Mouse (Mus musculus) kidney, adult 11 months (tissue): ENCODE data around the gene Capn11.
A peak's percentile ranks its signal among the peaks of the same experiment; 100 is the strongest.

ENCODE experiments used
- DNase-seq: peaks from one replicate; pipeline ENCODE4 v3.0.0; 2022

Gene Capn11

GRCm38 (mm10) chr17:45681588-45681987, 22.5 kb upstream of the Capn11 start:
- no peak for DNase-seq

- DNase-seq: peak; percentile 57
Measured at GRCm38 (mm10) chr17:45680391-45680980, 21.4 kb upstream of the Capn11 start.

- DNase-seq: no peak
Measured at GRCm38 (mm10) chr17:45678106-45678505, 19.0 kb upstream of the Capn11 start.

GRCm38 (mm10) chr17:45672598-45672997, 13.5 kb upstream of the Capn11 start:
- DNase-seq: no peak

- DNase-seq: no peak
Measured at GRCm38 (mm10) chr17:45671821-45672220, 12.7 kb upstream of the Capn11 start.

GRCm38 (mm10) chr17:45667986-45668385, 8.9 kb upstream of the Capn11 start:
- no peak for DNase-seq

GRCm38 (mm10) chr17:45667481-45667880, 8.4 kb upstream of the Capn11 start:
- DNase-seq: no peak

- no peak for DNase-seq
Measured at GRCm38 (mm10) chr17:45666091-45666490, 7.0 kb upstream of the Capn11 start.

GRCm38 (mm10) chr17:45664608-45665007, 5.5 kb upstream of the Capn11 start:
- no peak for DNase-seq

- DNase-seq: peak; percentile 57
Measured at GRCm38 (mm10) chr17:45663106-45663919, 4.2 kb upstream of the Capn11 start.

GRCm38 (mm10) chr17:45655820-45656219, 3.3 kb downstream of the Capn11 start:
- DNase-seq: no peak

- no peak for DNase-seq
Measured at GRCm38 (mm10) chr17:45653233-45653632, 5.9 kb downstream of the Capn11 start.

- no peak for DNase-seq
Measured at GRCm38 (mm10) chr17:45644185-45644584, 14.9 kb downstream of the Capn11 start.

- peak; percentile 26 for DNase-seq
Measured at GRCm38 (mm10) chr17:45642701-45643100, 16.4 kb downstream of the Capn11 start.

GRCm38 (mm10) chr17:45641981-45642380, 17.1 kb downstream of the Capn11 start:
- DNase-seq: no peak

GRCm38 (mm10) chr17:45638596-45639295, 20.4 kb downstream of the Capn11 start:
- DNase-seq: no peak

- no peak for DNase-seq
Measured at GRCm38 (mm10) chr17:45634033-45634432, 25.1 kb downstream of the Capn11 start.

GRCm38 (mm10) chr17:45631940-45632339, 27.2 kb downstream of the Capn11 start:
- no peak for DNase-seq

- DNase-seq: no peak
Measured at GRCm38 (mm10) chr17:45630992-45631391, 28.1 kb downstream of the Capn11 start.

GRCm38 (mm10) chr17:45629861-45630694, 29.0 kb downstream of the Capn11 start:
- DNase-seq: peak; percentile 54

GRCm38 (mm10) chr17:45628885-45629855, 30.0 kb downstream of the Capn11 start:
- DNase-seq: peak; percentile 8

- DNase-seq: no peak
Measured at GRCm38 (mm10) chr17:45628160-45628559, 31.0 kb downstream of the Capn11 start.
